Mouse (Mus musculus) layer of hippocampus, postnatal 36 days (tissue): ENCODE results near the gene A730061H03Rik. TPM values are rescaled to one million over a fixed set of nuclear protein-coding genes. Genes with fewer than 3 reads are reported as not detected.
A peak's percentile ranks its signal among the peaks of the same experiment; 100 is the strongest.

Source experiments
- DNase-seq, 2 experiments: peaks; one replicate each; pipeline ENCODE4 v3.0.0; 2022
- total RNA-seq, 2 experiments: library from RNA; stranded (reverse); gene quantifications; 2 replicates each; pipeline ENCODE4 v1.2.3; 2021

Gene A730061H03Rik
- total RNA-seq, result 1 to 10 TPM; 1.3 to 1.4 TPM

DNA sequence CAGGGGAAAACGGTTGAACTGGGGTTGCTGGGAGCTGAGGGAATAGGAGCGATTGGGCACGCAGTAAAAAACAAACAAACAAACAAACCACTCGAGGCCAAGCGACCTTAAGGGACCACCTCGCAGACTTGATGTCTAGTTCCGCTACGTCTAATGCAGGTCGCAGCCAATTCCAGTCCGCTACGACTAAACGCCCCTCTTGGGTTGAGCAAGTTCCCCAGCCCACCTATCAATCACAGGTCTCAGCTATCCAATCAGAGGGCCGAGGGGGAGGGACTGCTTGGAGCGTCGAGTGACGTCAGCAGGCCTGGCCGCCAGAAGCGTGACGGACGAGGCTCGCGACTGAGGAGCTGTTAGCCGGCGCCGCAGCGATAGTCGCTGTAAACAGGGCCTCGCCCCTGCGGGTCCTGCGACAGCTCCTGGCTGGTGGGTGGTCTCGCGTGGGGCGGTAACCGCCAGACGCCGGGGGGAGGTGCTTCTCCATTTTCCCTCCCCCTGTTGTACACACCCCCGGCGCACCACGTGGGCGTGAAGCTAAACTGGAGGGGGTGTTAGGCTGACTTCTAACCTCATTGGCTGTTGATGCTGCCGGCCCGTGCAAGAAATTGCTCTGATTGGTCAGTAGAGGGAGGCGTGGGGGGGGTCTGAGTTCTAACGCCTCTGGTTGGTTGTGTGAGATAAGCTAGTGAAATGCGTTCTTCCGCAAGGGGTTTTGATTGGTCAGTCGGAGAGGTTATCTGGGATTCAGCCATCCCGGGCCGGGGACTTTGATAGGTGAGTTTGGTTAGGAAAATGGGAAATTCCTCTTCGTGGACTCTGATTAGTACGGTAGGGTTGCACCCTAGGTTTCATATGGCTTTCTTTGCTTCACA is at the start of gene A730061H03Rik:
Gene A730061H03Rik, minus strand, starts transcription at position 205 of the 872 bp plus-strand sequence.
- DNase-seq, result peak; percentile 98 to 99

DNA sequence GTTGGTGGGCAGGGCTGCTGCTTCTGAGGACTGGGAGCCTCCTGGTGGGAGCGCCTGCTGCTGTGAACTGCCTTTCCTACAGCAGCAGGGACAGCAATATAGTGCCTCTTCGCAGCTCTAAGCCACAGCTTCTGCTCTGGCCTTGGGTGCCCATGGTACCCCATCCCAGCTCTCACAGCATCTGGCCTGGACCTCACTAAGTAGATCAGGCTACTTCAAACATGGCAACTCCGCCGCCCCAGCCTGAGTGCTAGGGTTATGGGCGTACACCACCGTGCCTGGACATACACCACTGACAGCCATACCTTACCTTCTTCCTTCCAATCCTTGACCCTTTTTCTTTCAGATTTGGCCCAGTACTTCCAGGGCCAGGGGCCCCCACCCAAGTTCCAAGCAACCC is 48.1 kb upstream of the A730061H03Rik start:
- no peak for DNase-seq

DNA sequence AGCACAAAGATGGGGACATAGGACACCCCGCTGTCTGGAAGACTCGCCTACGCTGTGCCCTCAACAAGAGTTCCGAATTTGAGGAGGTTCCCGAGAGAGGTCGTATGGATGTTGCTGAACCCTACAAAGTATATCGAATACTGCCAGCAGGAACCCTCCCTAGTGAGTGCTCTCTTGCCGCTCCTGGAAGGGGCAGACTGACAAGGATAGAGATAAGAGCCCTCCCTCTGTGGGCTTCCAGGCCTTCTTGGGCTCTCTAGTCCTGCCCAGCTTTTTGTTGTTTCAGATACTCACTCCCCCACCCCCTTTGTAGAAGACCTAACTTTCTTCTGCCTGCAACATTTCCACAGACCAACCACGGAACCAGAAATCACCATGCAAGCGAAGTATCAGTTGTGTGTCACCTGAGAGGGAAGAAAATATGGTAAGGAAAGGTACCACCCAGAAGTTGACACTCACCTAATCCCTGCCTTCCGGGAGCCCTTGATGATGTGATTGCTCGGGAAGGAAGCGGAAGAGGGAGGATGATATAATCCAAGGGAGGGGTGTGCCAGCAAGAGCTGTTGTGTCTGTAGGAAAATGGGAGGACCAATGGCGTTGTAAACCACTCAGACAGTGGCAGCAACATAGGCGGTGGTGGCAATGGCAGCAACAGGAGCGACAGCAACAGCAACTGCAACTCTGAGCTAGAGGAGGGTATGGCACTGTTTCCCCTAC is 45.7 kb upstream of the A730061H03Rik start:
- no peak for DNase-seq

- no peak for DNase-seq
Measured at GRCm38 (mm10) chr14:55604823-55605222, 44.6 kb upstream of the A730061H03Rik start.

- DNase-seq, result peak; percentile 77 to 78
Measured at GRCm38 (mm10) chr14:55603633-55604576, 43.7 kb upstream of the A730061H03Rik start.

GRCm38 (mm10) chr14:55603271-55603632 is 43.0 kb upstream of the A730061H03Rik start, which contains the start of gene Irf9:
Gene Irf9, plus strand, starts transcription at chr14:55603571.
- DNase-seq, result no peak

- DNase-seq, result no peak
Measured at GRCm38 (mm10) chr14:55598521-55599390, 38.5 kb upstream of the A730061H03Rik start.

GRCm38 (mm10) chr14:55596036-55596690 is 36.0 kb upstream of the A730061H03Rik start:
- DNase-seq, result peak; percentile 28 to 29

DNA sequence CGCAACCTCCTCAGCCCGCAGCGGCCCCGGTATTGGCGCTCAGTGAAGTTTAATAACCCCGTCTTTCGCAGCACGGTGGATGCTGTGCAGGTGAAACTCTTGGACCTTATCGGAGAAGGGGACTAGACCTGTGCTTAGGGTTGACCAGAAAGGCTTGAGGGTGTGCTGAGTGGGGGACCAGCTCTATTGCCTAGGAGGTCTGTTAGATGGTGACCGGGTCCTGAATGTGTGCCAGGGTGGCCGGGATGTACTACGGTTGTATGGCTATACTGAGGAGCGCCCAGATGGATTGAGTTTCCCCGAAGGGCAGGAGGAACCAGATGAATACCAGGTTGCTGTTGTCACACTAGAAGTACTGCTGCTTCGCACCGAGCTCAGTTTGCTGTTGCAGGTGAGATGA is 32.0 kb upstream of the A730061H03Rik start:
- DNase-seq, result no peak

DNA sequence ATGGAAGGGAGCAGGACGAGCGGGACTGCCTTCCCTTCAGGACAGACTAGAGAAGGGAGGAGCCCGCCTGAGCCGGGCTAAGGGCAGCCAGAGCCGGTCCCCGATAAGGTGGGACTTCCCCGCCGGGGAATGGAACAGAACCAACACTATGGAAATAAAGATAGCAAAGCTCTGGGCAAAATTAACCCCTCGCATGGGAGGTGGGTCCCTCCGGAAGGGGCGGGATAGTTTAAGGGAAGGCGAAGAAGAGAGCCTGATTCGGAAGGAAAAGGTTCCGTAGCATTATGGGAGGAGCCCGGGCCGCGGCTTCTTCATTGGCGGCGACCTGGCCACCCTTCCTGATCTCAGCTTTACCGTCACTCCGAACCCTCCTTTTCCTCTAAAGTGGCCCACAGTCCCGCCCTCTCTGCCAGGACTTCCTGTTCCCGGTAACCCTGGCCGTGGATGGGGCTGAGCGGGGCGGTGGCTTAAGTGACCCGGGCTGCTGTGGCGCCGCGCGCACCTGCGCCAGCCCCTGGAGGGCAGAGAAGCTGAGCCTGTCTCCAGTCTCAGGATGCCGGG is 31.2 kb upstream of the A730061H03Rik start, which contains the start of gene Rnf31:
Gene Rnf31, plus strand, starts transcription at position 378 of the 561 bp plus-strand sequence.
- DNase-seq, result peak; percentile 89 to 92

GRCm38 (mm10) chr14:55590748-55591330 is 30.6 kb upstream of the A730061H03Rik start, which contains the start of gene Psme2:
Gene Psme2, minus strand, starts transcription at chr14:55591113.
- peak; percentile 91 for DNase-seq

DNA sequence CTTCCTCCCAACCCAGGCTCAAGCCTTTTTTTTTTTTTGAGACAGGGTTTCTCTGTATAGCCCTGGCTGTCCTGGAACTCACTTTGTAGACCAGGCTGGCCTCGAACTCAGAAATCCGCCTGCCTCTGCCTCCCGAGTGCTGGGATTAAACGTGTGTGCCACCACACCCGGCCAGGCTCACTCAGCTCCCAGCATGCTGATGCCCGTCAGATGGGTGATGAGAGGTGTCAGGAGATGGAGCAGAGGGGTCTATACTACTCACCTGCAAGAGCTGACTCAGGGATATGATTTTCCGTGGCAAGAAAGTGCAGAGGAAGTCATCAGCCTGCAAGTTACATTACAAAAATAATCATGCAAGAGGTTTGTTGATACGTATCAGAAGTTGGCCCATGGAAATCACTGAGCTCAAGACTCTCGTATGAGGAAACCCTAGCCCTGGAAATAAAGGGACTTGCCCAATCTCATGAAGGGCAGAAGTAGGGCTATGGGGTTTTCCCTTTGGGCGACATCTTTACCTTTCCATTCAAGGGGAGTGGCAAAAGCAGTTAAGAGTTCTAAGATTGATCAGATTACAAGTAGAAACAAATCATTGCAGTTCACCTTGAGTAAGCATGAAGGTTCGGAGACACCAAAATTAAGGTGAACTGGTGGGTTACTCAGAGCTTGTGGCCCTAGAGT is 29.7 kb upstream of the A730061H03Rik start:
- DNase-seq, result no peak

DNA sequence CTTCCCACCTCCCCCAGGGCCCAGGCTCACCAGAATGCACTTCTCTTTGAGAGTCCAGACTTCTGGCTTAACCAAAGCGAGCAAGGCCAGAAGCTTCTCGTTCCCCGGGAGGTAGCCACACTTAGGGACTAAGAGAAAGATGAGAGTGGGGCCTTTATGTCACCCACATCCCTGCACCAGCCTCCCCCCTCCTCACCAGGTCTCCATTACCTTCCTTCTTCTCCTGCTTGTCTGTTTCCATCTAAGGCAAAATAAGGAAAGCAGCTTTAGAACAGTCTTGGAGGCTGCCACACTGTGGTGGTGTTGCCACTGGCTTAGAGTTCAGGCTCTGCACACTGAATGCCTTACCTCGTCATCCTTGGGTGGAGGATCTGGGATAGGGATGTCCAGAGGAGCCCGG is 29.1 kb upstream of the A730061H03Rik start:
- no peak for DNase-seq

DNA sequence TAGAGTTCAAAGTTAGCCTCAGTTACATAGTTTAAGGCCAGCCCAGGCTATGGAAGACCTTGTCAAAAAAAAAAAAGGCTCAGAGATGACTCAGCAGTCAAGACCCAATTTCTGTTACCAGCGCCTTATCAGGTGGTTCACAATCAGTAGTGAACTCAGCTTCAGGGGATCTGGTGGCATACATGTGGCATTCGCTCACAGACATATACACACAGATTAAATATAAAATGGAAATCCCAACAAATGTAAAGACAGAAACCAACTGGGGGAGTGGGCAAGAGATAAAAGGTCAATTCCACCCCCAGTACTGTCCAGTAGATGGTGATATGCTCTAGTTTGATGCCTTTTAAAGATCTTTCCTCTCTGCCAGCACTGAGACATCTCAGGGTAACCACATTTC is 25.9 kb upstream of the A730061H03Rik start:
- DNase-seq, result no peak

DNA sequence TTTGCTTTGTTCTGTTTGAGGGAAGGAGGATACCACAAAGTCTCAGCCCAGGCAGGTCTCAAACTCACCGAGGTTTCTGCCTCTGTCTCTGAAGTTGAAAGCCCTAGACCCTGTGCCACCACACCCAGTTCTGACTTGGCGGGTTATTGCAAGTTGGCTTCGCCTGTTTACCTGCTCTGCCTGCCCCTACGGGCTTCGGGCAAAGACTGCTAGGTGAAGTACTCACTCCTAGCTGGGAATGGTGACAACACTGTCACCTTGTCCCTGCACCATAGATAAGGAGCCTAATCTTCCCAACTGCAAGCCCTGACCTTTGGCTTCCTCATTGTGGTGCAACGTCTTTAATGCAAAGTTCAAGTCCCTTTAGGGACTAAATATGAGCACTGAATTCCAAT is 25.4 kb upstream of the A730061H03Rik start:
- no peak for DNase-seq

GRCm38 (mm10) chr14:55584702-55585565 is 24.7 kb upstream of the A730061H03Rik start, which contains the start of gene Emc9:
Gene Emc9, minus strand, starts transcription at chr14:55585302.
- DNase-seq, result peak; percentile 56 to 69

GRCm38 (mm10) chr14:55584303-55584701 is 24.1 kb upstream of the A730061H03Rik start:
- no peak for DNase-seq
